Mouse (Mus musculus): Measurements from ENCODE around the gene Fut4.

- TF ChIP-seq CTCF (IDR thresholded peaks at IDR 0.05) (no peak), EP300 (IDR thresholded peaks at IDR 0.05) (no peak)
Measured at GRCm38 (mm10) chr9:14724755-14725420, 27.3 kb downstream of the Fut4 start.
